Mouse (Mus musculus) thymus, postnatal 0 days (tissue): ENCODE data around the gene Tapbp. TPM values are rescaled to one million over a fixed set of nuclear protein-coding genes. Genes with fewer than 3 reads are reported as not detected.
"Not testable (repeated sequence)": the region's sequence is repeated elsewhere in the genome, so short reads cannot be mapped to it uniquely, and the experiment has no call there.

ENCODE experiments used
- DNase-seq: peaks from one replicate; pipeline ENCODE4 v3.0.0-alpha.2; 2015; ENCODE audit warnings: low spot score
- polyA plus RNA-seq: library from polyadenylated mRNA; unstranded; fragments of >200 nt; fragmentation: Nextera tagmentation; extraction: Ambion mirVana; gene quantifications from 2 replicates; pipeline ENCODE4 v1.2.1, GENCODE M21; 2015

Tapbp gene
- 131 and 140 TPM in 2 replicates for polyA plus RNA-seq

GRCm38 (mm10) chr17:33915671-33916250 lies at the start of gene Tapbp, which contains the start of gene Zbtb22:
Tapbp (plus strand) TSS chr17:33915899.
Zbtb22 (plus strand) TSS chr17:33915904.
- DNase-seq, result peak; percentile 97

- DNase-seq, result not testable (repeated sequence)
Observed at GRCm38 (mm10) chr17:33873537-33873936, 42.2 kb upstream of the Tapbp start, which contains the start of gene Gm7029. Gm7029 (plus strand) TSS chr17:33873837.

- no peak for DNase-seq
Observed at GRCm38 (mm10) chr17:33874411-33874810, 41.3 kb upstream of the Tapbp start.

- DNase-seq, result not testable (repeated sequence)
Observed at GRCm38 (mm10) chr17:33875797-33876196, 39.9 kb upstream of the Tapbp start.

GRCm38 (mm10) chr17:33884320-33884719 lies 31.4 kb upstream of the Tapbp start:
- DNase-seq, result not testable (repeated sequence)

- DNase-seq, result not testable (repeated sequence)
Observed at GRCm38 (mm10) chr17:33887802-33888201, 27.9 kb upstream of the Tapbp start.

- DNase-seq, result not testable (repeated sequence)
Observed at GRCm38 (mm10) chr17:33888230-33888629, 27.5 kb upstream of the Tapbp start.

- DNase-seq, result peak; percentile 2
Observed at GRCm38 (mm10) chr17:33889941-33890532, 25.7 kb upstream of the Tapbp start.

GRCm38 (mm10) chr17:33890533-33891059 lies 25.1 kb upstream of the Tapbp start, which contains the start of gene Kifc1:
Kifc1 (minus strand) TSS chr17:33890661.
- DNase-seq, result peak; percentile 100

GRCm38 (mm10) chr17:33891357-33891756 lies 24.3 kb upstream of the Tapbp start:
- no peak for DNase-seq

GRCm38 (mm10) chr17:33891892-33892291 lies 23.8 kb upstream of the Tapbp start:
- not testable (repeated sequence) for DNase-seq

GRCm38 (mm10) chr17:33892429-33892828 lies 23.3 kb upstream of the Tapbp start:
- no peak for DNase-seq

GRCm38 (mm10) chr17:33893011-33893410 lies 22.7 kb upstream of the Tapbp start:
- DNase-seq, result not testable (repeated sequence)

GRCm38 (mm10) chr17:33897114-33897794 lies 18.4 kb upstream of the Tapbp start:
- DNase-seq, result peak; percentile 73

- not testable (repeated sequence) for DNase-seq
Observed at GRCm38 (mm10) chr17:33898193-33898592, 17.5 kb upstream of the Tapbp start.

- DNase-seq, result no peak
Observed at GRCm38 (mm10) chr17:33899642-33900041, 16.1 kb upstream of the Tapbp start.

GRCm38 (mm10) chr17:33900281-33900988 lies 15.3 kb upstream of the Tapbp start:
- DNase-seq, result no peak

GRCm38 (mm10) chr17:33900989-33901314 lies 14.7 kb upstream of the Tapbp start:
- DNase-seq, result no peak

GRCm38 (mm10) chr17:33901653-33902052 lies 14.0 kb upstream of the Tapbp start:
- no peak for DNase-seq

- DNase-seq, result no peak
Observed at GRCm38 (mm10) chr17:33902079-33902478, 13.6 kb upstream of the Tapbp start.

GRCm38 (mm10) chr17:33902491-33902890 lies 13.2 kb upstream of the Tapbp start:
- DNase-seq, result no peak
